Comparison of ENCODE assay signal across 19 mouse cellular contexts in genomic region chr12:90144247-90144646, GRCm38 (mm10).
DNase-seq lines count a peak whose midpoint lies in the region; ATAC-seq and TF ChIP-seq lines count a peak whose summit lies in the region.
"Had no signal": no experiment of that assay in that cellular context is flagged by ENCODE, and none has a peak within 500 bp of the region (broad histone marks: within the 10 kb centered on the region; RNA-seq: fewer than 3 reads in every experiment).

No protein-coding gene starts in this region.

- no peak for TF ChIP-seq EP300 in lung, postnatal 0 days (IDR thresholded peaks at IDR 0.05)

- no peaks in the 10 kb centered on the region for H3K9me3 ChIP-seq in forebrain, postnatal 0 days (ENCODE audit: low read length)
- H3K9me3 ChIP-seq in forebrain, embryonic 16.5 days (ENCODE audit: control insufficient read depth, low read length), result no peaks in the 10 kb centered on the region
- no peaks in the 10 kb centered on the region for H3K9me3 ChIP-seq in lung, postnatal 0 days (ENCODE audit: low read length)
- H3K9me3 ChIP-seq: embryonic facial prominence, embryonic 12.5 days; forebrain, embryonic 15.5 days; heart, embryonic 10.5 days; hindbrain, embryonic 15.5 days; limb, embryonic 13.5 days had no signal

- H3K9ac ChIP-seq in forebrain, postnatal 0 days, result no peak overlapping the region
- no peak overlapping the region for H3K9ac ChIP-seq in forebrain, embryonic 16.5 days (replicated peaks; ENCODE audit: low read depth, low read length)
- H3K9ac ChIP-seq in lung, postnatal 0 days (replicated peaks; ENCODE audit: low read depth), result no peak overlapping the region
- H3K9ac ChIP-seq: embryonic facial prominence, embryonic 12.5 days; forebrain, embryonic 15.5 days; hindbrain, embryonic 15.5 days; limb, embryonic 13.5 days; liver, embryonic 14.5 days had no signal

- no peaks in the 10 kb centered on the region for H3K36me3 ChIP-seq in forebrain, postnatal 0 days (ENCODE audit: insufficient read depth)
- no peaks in the 10 kb centered on the region for H3K36me3 ChIP-seq in forebrain, embryonic 16.5 days (ENCODE audit: control insufficient read depth, insufficient read depth)
- no peaks in the 10 kb centered on the region for H3K36me3 ChIP-seq in lung, postnatal 0 days (ENCODE audit: insufficient read depth, low read length)
- H3K36me3 ChIP-seq: embryonic facial prominence, embryonic 12.5 days; forebrain, embryonic 15.5 days; heart, embryonic 10.5 days; hindbrain, embryonic 15.5 days; limb, embryonic 13.5 days had no signal

- DNase-seq in forebrain, postnatal 0 days, result peak; percentile 15
- DNase-seq in right cerebral cortex, postnatal 10 days (ENCODE audit: low spot score in 2 of 2), result peak; percentile 47 to 77
- DNase-seq in right cerebral cortex, postnatal 25 days, result no peak
- peak; percentile 45 to 54 for DNase-seq in left cerebral cortex, postnatal 14 days (ENCODE audit: low spot score in 2 of 2)
- DNase-seq in lung, postnatal 0 days (ENCODE audit: low spot score), result no peak
- DNase-seq in embryo, embryonic 10.5 days (ENCODE audit: low spot score), result no peak
- DNase-seq: gastrocnemius, postnatal 36 days; kidney, adult 11 months; kidney, postnatal 25 days; midbrain, embryonic 14.5 days; thymus, postnatal 25 days had no signal

- TF ChIP-seq CTCF in forebrain, postnatal 0 days (IDR thresholded peaks at IDR 0.05; ENCODE audit: low read depth), result no peak
- TF ChIP-seq CTCF in lung, postnatal 0 days (IDR thresholded peaks at IDR 0.05), result no peak

- no peaks in the 10 kb centered on the region for H3K27me3 ChIP-seq in forebrain, postnatal 0 days (ENCODE audit: insufficient read depth, low read length)
- no peaks in the 10 kb centered on the region for H3K27me3 ChIP-seq in forebrain, embryonic 16.5 days (replicated peaks; ENCODE audit: control insufficient read depth, insufficient read depth, low read length)
- no peaks in the 10 kb centered on the region for H3K27me3 ChIP-seq in lung, postnatal 0 days (replicated peaks; ENCODE audit: insufficient read depth, low read length)
- H3K27me3 ChIP-seq: CH12.LX; embryonic facial prominence, embryonic 12.5 days; forebrain, embryonic 15.5 days; hindbrain, embryonic 15.5 days; limb, embryonic 13.5 days had no signal

- 63% methylated on average over 3 of the region's 3 CpGs for WGBS in forebrain, postnatal 0 days
- 72% methylated on average over 3 of the region's 3 CpGs for WGBS in forebrain, embryonic 16.5 days
- WGBS in lung, postnatal 0 days, result 63% methylated on average over 3 of the region's 3 CpGs

- H3K4me2 ChIP-seq in forebrain, postnatal 0 days (ENCODE audit: low read depth), result no peak overlapping the region
- H3K4me2 ChIP-seq in forebrain, embryonic 16.5 days (ENCODE audit: low read length), result no peak overlapping the region
- no peak overlapping the region for H3K4me2 ChIP-seq in lung, postnatal 0 days (replicated peaks; ENCODE audit: low read depth, low read length)
- H3K4me2 ChIP-seq: embryonic facial prominence, embryonic 12.5 days; forebrain, embryonic 15.5 days; hindbrain, embryonic 15.5 days; limb, embryonic 13.5 days had no signal

- no peak overlapping the region for H3K4me3 ChIP-seq in forebrain, postnatal 0 days (ENCODE audit: low read depth, low read length)
- H3K4me3 ChIP-seq in forebrain, embryonic 16.5 days (replicated peaks; ENCODE audit: low read length), result no peak overlapping the region
- H3K4me3 ChIP-seq in lung, postnatal 0 days (ENCODE audit: low read depth, low read length), result no peak overlapping the region
- H3K4me3 ChIP-seq: embryonic facial prominence, embryonic 12.5 days; forebrain, embryonic 15.5 days; heart, embryonic 10.5 days; hindbrain, embryonic 15.5 days; limb, embryonic 13.5 days had no signal

- intact Hi-C loops in left cerebral cortex, postnatal 14 days (cut with DNase I), result no loop called here

- H3K4me1 ChIP-seq in forebrain, postnatal 0 days (ENCODE audit: insufficient read depth), result no peaks in the 10 kb centered on the region
- peaks cover 6% of the 10 kb centered on the region for H3K4me1 ChIP-seq in forebrain, embryonic 16.5 days (replicated peaks; ENCODE audit: control insufficient read depth, insufficient read depth, low read length)
- no peaks in the 10 kb centered on the region for H3K4me1 ChIP-seq in lung, postnatal 0 days (ENCODE audit: insufficient read depth, low read depth, low read length)
- H3K4me1 ChIP-seq: embryonic facial prominence, embryonic 12.5 days; heart, embryonic 10.5 days; limb, embryonic 13.5 days had no signal

- no peak overlapping the region for H3K27ac ChIP-seq in forebrain, postnatal 0 days (ENCODE audit: low read depth, low read length)
- no peak overlapping the region for H3K27ac ChIP-seq in forebrain, embryonic 16.5 days (ENCODE audit: low read length)
- H3K27ac ChIP-seq in lung, postnatal 0 days (ENCODE audit: low read length), result no peak overlapping the region
- H3K27ac ChIP-seq: embryonic facial prominence, embryonic 12.5 days; forebrain, embryonic 15.5 days; heart, embryonic 10.5 days; hindbrain, embryonic 15.5 days; limb, embryonic 13.5 days; liver, embryonic 14.5 days had no signal

- ATAC-seq in forebrain, postnatal 0 days, result peak; percentile 21; the same call in 1 of the 2 replicates
- ATAC-seq in forebrain, embryonic 16.5 days, result no peak
- ATAC-seq in lung, postnatal 0 days, result no peak
- ATAC-seq: forebrain, embryonic 15.5 days had no signal

Comparison
In these comparisons a context has a peak if more than half of its experiments do, and no peak if none do; other contexts are left out.
1. DNase-seq: peak in forebrain, postnatal 0 days (single experiment), right cerebral cortex, postnatal 10 days (2 of 2) and left cerebral cortex, postnatal 14 days (2 of 2); none in right cerebral cortex, postnatal 25 days (single experiment), lung, postnatal 0 days (single experiment) and embryo, embryonic 10.5 days (single experiment).